Mouse (Mus musculus) heart, postnatal 14 days (tissue): Measurements from ENCODE around the gene Krt16. TPM values are rescaled to one million over a fixed set of nuclear protein-coding genes. Genes with fewer than 3 reads are reported as not detected.
"Not testable (repeated sequence)": the region's sequence is repeated elsewhere in the genome, so short reads cannot be mapped to it uniquely, and the experiment has no call there.

ENCODE experiments used
- DNase-seq, 2 experiments: peaks; one replicate each; pipeline ENCODE4 v3.0.0; 2021 to 2022
- intact Hi-C: fragments of 180-260 bp; cut with DNase I; formaldehyde crosslinking; loops from one replicate; pipeline ENCODE4 v1.15.1; 2025
- total RNA-seq, 2 experiments: library from RNA; stranded (reverse); gene quantifications; 2 replicates each; pipeline ENCODE4 v1.2.3; 2021

Gene Krt16
- total RNA-seq, 2 experiments from 2014 or later, result not detected

- no peak for DNase-seq
- intact Hi-C loops, result no loop called here
These were observed 10.4 kb upstream of the Krt16 start for GRCm38 (mm10) chr11:100259079-100259478.

DNA sequence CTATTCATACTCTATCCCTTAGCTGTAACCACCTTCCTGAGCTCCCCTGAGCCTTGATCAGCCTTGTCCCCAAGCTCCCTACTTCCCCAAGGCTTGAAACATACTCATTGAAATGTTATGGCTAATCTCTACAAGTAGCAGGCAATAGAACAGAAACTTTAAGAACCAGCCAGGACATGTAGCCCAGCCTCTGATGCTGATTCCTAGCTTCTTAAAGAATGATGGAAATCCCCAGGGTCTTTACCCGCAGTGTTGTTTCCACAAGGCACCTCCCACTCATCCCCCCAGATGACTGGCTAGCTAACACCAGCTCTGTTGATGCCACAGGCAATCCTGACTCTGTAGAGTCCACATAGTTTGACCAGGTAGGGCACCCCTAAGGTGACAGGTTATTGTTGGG lies 9.3 kb upstream of the Krt16 start:
- no peak for DNase-seq
- intact Hi-C loops, result no loop called here

DNA sequence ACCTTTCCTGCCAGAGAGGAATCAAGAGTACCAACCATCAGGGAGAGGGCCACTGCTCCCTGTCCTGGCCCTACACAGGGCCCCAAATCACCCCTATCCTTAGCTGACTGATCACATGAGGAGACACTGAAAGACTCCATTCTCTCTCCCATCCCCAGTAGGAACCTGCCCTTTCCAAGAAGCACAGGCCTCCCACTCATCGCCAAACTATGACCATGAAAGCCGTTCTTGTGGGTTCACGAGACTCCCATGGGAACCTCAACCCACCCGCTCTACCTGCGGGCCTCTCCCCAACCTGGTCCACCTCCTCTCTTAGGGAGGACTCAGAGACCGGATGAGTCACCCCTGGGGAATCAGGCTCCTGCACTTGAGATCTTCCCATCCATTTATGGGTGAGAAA lies 6.8 kb upstream of the Krt16 start:
- DNase-seq, result no peak
- intact Hi-C loops, result no loop called here

DNA sequence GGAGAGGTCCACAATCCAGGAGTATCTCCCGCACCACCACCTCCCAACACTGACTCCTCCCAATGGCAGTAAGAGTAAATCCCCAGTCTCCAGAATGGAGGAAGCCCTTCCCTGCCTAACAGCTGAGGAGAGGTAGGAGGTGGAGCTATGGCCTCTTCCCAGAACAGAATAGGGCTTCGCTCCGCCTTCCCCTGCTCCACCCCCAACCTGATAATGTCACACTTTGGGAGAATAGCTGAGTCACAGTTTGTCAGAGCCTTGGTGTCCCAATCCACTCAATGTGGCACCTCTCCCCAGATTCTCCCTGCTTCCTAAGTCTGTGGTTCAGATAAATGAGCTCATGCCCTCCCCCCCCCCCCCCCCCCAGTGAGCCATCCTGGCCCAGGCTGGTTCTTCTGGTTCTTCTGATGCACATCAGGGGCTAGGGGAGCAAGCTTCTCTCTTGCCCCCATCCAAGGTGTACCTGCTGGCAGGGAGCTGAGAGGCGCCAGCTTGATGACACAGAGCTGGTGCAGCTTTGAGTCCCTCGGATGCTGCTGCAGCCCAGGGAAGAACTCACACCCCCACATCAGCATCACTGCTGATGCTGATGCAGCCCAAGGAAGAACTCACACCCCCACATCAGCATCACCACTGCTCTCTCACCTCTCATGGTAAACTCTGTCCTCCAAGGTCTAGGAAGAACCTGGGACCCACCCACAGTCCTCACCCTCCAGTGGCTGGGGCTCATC lies 5.8 kb upstream of the Krt16 start:
- DNase-seq, result no peak
- intact Hi-C loops, result no loop called here

GRCm38 (mm10) chr11:100246471-100246870 lies 2.2 kb downstream of the Krt16 start:
- intact Hi-C loops, DNase-seq: not testable (repeated sequence)

- intact Hi-C loops, DNase-seq: not testable (repeated sequence)
These were observed 8.4 kb downstream of the Krt16 start for GRCm38 (mm10) chr11:100240272-100240671.

- intact Hi-C loops, result no loop called here
These were observed 27.0 kb downstream of the Krt16 start for GRCm38 (mm10) chr11:100221741-100222140.

DNA sequence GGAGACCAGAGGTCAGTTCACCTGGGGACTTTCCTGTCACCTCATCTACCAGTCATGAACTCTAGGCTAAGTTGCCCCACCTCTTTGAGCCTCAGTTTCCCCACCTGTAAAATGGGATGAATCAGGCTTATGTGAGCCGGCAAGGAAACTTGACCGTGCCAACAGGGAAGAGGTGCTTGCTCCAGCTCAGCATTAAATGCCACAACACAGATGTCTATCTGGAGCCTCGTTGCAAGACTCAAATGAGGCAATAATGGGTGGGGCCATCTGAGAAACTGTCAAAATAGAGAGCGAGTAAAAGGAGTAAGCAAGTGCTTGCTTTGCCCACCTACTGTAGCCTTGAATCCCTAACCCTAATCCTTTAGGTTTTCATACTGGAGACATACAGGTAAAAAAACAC lies 29.4 kb downstream of the Krt16 start:
- intact Hi-C loops, result no loop called here
- no peak for DNase-seq

More at GRCm38 (mm10) chr11:100221741-100222140, 27.0 kb downstream of the Krt16 start:
- DNase-seq, result no peak

DNA sequence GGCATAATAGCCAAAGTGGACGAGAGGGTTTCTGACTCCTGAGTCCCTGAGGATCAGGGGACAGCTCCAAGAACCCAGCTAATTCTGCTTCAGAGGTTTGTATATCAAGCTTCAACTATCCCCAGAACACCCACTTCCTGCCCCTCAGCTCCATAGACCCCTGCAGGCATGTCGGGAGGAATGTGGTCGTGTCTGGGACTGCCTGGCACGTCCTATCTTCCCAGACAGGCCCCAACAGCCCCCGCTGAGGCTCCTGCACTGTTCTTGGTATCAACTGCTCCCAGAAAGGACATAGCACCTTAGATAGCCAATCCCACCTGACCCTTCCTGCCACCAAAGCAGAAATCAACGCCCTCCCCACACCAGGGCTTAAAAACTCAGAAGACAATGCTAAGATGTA lies 40.2 kb downstream of the Krt16 start:
- intact Hi-C loops, result no loop called here
- DNase-seq, result no peak

DNA sequence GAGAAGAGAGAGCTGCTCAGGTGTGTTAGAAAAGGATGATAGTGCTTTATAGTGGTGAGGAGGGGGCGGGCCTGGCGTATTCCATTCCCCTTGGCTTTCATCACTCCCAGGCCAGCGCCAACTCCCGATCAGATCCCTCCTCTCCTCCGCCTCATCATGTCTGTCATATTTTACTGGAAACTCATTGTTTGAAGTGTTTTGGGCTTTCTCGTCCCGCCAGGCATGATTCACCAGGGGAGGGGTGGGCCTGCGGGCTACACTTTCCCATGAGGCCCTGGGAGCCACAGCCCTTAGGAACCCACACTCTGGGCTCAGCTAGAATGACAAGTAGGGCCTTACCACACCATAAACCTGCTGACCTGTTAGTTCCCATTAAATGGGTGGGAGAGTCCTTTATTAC lies 41.2 kb downstream of the Krt16 start, which contains the start of gene Krt14:
Gene Krt14, minus strand, starts transcription at position 51 of the 400 bp plus-strand sequence.
- intact Hi-C loops, result no loop called here
- DNase-seq, result no peak

GRCm38 (mm10) chr11:100203448-100203847 lies 45.3 kb downstream of the Krt16 start:
- DNase-seq, result peak; percentile 37 to 51
- intact Hi-C loops, result no loop called here

- no peak for DNase-seq
- intact Hi-C loops, result no loop called here
These were observed 45.8 kb downstream of the Krt16 start for GRCm38 (mm10) chr11:100202906-100203305.

- peak; percentile 24 to 39 for DNase-seq
- intact Hi-C loops, result no loop called here
These were observed 48.4 kb downstream of the Krt16 start for GRCm38 (mm10) chr11:100200104-100200820.

- intact Hi-C loops, result no loop called here
- no peak for DNase-seq
These were observed 50.0 kb downstream of the Krt16 start for GRCm38 (mm10) chr11:100198666-100199065.

Other genes starting within 250 kb of the Krt16 start
- gene Krt33a, start 232.7 kb downstream of the Krt16 start, total RNA-seq, result not detected
- gene Krt33b, start 219.0 kb downstream of the Krt16 start, total RNA-seq, result not detected
- gene Krt34, start 207.3 kb downstream of the Krt16 start, total RNA-seq, result not detected
- not detected for gene Krt31, start 198.4 kb downstream of the Krt16 start, total RNA-seq
- gene Krt32, start 160.7 kb downstream of the Krt16 start, total RNA-seq, result not detected
- gene Krt35, start 152.7 kb downstream of the Krt16 start, total RNA-seq, result not detected
- gene Krt36, start 143.3 kb downstream of the Krt16 start, total RNA-seq, result under 1 TPM in 1 of 2 experiments, not detected in 1; 0.17 TPM
- not detected for gene Krt13, start 127.3 kb downstream of the Krt16 start, total RNA-seq
- under 1 TPM in 1 of 2 experiments, not detected in 1; 0.57 TPM for gene Krt15, start 113.0 kb downstream of the Krt16 start, total RNA-seq
- 10 to 100 TPM; 12.9 to 17.4 TPM for gene Krt19, start 100.2 kb downstream of the Krt16 start, total RNA-seq
- gene Krt9, start 55.7 kb downstream of the Krt16 start, total RNA-seq, result not detected
- 1 to 10 TPM; 1.3 to 1.6 TPM for gene Krt14, start 41.4 kb downstream of the Krt16 start, total RNA-seq
- gene Krt17, start 12.1 kb upstream of the Krt16 start, total RNA-seq, result 1 to 10 TPM in 1 of 2 experiments, under 1 TPM in 1; 0.24 to 3.8 TPM
- not detected for gene Krt42, start 21.0 kb upstream of the Krt16 start, total RNA-seq
- gene Eif1, start 71.0 kb upstream of the Krt16 start, total RNA-seq, result 1,000 to 10,000 TPM; 1,264 to 1,321 TPM
- not detected for gene Gast, start 85.5 kb upstream of the Krt16 start, total RNA-seq
- 1 to 10 TPM; 1.2 to 1.8 TPM for gene Hap1, start 107.2 kb upstream of the Krt16 start, total RNA-seq
- 100 to 1,000 TPM; 232 to 245 TPM for gene Jup, start 148.9 kb upstream of the Krt16 start, total RNA-seq
- 10 to 100 TPM; 19.1 to 19.9 TPM for gene P3h4, start 165.9 kb upstream of the Krt16 start, total RNA-seq
- 10 to 100 TPM; 34.6 to 38.3 TPM for gene Fkbp10, start 166.8 kb upstream of the Krt16 start, total RNA-seq
- gene Nt5c3b, start 192.9 kb upstream of the Krt16 start, total RNA-seq, result 10 to 100 TPM; 36.2 to 36.4 TPM
- under 1 TPM; 0.41 to 0.76 TPM for gene Klhl10, start 193.0 kb upstream of the Krt16 start, total RNA-seq
- gene Klhl11, start 223.8 kb upstream of the Krt16 start, total RNA-seq, result 10 to 100 TPM; 12.2 to 13.4 TPM